Mouse (Mus musculus) liver, adult 10 weeks (tissue): ENCODE results near the gene Gm3755. TPM values are rescaled to one million over a fixed set of nuclear protein-coding genes. Genes with fewer than 3 reads are reported as not detected.

Experiments used
- polyA plus RNA-seq: library from polyadenylated mRNA; stranded (reverse); fragments of 350-450 nt; fragmentation: Illumina TruSeq; extraction: RNeasy Lipid Tissue Mini Kit (QIAGEN cat#74804); gene quantifications from one replicate; pipeline ENCODE4 v1.2.3, GENCODE M21; 2014; ENCODE audit warnings: low read depth, low replicate concordance

Gene Gm3755
- not detected for polyA plus RNA-seq

DNA sequence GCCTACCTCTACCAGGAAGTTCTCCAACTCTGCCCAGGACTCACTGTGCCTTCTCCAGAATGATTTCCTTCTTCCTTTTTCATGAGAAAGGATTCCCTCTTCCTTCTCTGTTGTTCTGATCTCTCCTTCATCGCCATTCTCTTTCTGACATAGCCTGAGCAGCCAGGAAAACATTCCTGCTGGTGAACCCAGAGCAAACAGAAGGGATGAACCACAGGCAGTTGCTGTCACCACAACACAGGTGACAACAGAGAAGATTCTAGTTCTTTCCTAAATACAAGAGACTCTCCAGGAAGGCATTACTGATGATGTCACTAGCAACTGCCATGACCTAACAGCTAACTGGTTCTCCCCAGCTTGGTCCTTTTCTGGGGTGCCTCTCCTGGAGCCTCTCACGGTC lies at the start of gene Gm3755:
Gm3755 (minus strand) TSS at position 101 of the 400 bp plus-strand sequence.

DNA sequence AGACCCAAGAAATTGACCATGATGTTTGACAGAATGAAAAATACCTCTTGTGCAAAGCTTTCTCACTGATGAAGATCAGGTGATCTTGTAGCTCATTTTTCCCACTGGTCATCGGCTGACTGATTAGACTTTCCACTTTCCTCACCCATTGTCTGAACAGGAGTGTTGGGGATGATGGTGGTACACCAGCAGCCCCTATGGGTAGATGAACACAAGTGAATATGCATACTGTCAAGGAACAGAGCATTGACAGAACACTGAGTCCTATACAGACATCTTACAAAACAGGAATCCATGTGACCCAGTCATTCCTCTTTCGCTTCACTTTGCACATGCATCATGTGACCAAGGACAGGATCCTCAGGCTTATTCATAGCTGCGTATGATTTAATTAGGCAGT lies 32.9 kb upstream of the Gm3755 start, which contains the start of gene Gm3752:
Gm3752 (minus strand) TSS at position 101 of the 400 bp plus-strand sequence.

Other genes with a start within 250 kb of the Gm3755 start
- not detected for gene Gm3727, start 186.2 kb downstream of the Gm3755 start, polyA plus RNA-seq
- not detected for gene Gm3739, start 135.9 kb downstream of the Gm3755 start, polyA plus RNA-seq
- gene Gm5797, start 118.5 kb downstream of the Gm3755 start, polyA plus RNA-seq = not detected
- gene Gm8374, start 85.8 kb downstream of the Gm3755 start, polyA plus RNA-seq = not detected
- gene Gm3752, start 32.8 kb upstream of the Gm3755 start, polyA plus RNA-seq = not detected
- not detected for gene Gm3558, start 117.6 kb upstream of the Gm3755 start, polyA plus RNA-seq
- gene Gm10338, start 144.7 kb upstream of the Gm3755 start, polyA plus RNA-seq = not detected
- not detected for gene Gm10128, start 193.1 kb upstream of the Gm3755 start, polyA plus RNA-seq